Mouse (Mus musculus): ENCODE results near the gene Arf6.
"Not testable (repeated sequence)": the region's sequence is repeated elsewhere in the genome, so short reads cannot be mapped to it uniquely, and the experiment has no call there.

Gene Arf6

GRCm38 (mm10) chr12:69371854-69372671 lies at the start of gene Arf6, which contains the start of gene Gm9887:
TSS of gene Arf6 (plus strand) at chr12:69372150.
TSS of gene Gm9887 (minus strand) at chr12:69372458.
- DNase-seq: peak; percentile 96 to 100

DNA sequence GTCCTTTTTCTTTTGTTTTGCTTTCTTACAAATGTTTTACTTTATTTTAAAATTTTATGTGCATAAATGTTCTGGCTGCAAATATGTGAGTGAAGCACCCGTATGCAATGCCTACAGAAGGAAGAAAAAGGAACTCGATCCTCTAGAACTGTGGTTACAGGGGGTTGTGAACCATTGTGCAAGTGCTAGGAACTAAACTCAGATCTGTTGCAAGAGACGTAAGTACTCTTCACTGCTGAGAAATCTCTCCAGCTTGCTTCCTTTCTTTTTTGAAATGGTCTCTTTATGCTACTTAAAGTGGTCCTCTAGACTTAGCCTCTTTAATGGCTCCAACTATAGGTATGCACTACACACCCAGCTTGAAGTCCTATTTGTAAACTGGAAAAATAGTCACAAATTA lies 40.8 kb upstream of the Arf6 start:
- DNase-seq: no peak

GRCm38 (mm10) chr12:69332147-69332546 lies 39.8 kb upstream of the Arf6 start:
- DNase-seq: no peak

DNA sequence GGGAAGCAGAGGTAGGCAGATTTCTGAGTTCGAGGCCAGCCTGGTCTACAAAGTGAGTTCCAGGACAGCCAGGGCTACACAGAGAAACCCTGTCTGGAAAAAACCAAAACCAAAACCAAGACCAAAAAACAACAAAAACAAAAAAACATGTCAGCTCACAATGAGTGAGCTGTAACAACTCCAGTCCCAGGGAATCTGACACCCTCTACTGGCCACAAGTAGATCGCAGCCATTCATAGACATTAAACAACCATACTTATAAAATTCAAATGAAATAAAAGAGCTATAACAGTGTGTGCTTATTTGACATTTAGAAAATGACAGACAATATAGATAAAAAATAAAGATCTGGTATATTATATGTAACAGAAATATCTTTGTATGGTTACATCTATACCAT lies 38.4 kb upstream of the Arf6 start:
- peak in 1 of 2 experiments; percentile 24 for DNase-seq

GRCm38 (mm10) chr12:69349928-69350327 lies 22.0 kb upstream of the Arf6 start:
- DNase-seq: no peak

GRCm38 (mm10) chr12:69351685-69352084 lies 20.3 kb upstream of the Arf6 start:
- no peak for DNase-seq

DNA sequence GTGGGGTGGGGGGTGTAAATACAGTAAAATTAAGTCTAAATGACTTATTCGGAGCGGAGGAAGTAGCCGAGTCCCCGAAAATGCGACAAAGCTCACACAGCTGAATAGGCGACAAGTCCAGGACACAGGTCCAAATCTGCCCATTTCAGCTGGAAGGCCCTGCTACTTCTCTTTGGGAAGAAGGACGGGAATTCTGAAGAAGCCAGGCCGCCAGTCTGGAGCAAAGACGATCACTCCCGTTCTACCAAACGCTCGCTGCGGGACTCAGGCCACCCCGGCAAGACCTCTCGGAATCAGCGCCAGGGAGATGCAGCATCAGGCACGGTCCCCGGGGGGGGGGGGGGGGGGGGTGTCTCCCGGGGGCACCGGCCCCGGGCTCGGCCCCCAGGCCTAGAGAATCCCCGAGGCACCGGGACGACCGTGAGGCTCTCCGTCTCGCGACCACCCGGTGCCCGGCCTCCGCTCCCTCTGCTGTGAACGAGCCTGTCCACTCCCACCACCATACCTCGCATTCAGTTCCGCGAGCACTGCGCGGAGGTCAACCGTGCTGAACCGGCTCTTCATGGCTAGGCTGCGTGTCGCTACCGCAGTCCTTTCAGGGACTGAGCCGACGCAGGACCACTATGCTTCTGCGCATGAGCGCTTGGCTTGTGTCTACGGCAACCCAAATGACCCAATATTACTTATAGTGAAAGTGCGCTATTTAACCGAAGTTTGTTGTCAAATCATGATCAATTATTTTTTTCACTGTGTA lies 15.2 kb upstream of the Arf6 start, which contains the start of gene Nemf:
Gene Nemf (minus strand): TSS at position 620 of the 754 bp plus-strand sequence.
- peak; percentile 86 to 92 for DNase-seq

DNA sequence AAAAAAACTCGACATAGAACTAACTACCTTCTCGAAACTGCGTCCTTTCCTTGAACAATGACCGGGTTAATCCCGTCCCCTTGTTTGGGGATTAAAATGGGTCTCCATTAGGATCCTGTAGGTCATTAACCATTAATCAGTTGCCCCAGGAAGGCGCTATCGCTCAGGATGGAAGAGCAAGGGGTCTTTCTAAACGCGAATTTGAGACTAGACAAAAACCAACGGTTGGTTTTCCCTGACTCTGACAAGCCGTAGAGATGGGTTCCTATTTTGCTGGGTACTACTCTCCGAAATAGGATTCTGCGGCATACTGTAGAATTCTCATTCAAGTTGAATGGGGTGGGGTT lies 14.7 kb upstream of the Arf6 start:
- DNase-seq: no peak

DNA sequence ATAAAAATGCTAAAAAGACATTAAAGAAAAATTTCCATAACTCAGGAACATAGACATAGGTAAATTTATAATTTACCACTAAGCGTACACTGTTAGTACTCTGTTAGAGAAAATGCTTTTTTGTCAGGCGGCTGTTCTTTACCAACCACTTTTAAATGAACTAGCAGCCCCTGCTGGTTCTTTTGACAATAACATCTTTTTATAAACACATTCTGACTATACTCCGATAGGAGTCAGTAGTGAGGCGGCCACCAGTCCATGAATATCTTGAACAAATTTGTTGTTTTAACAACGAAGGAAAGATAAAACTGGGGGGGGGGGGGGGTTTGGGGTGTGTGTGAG lies 11.3 kb upstream of the Arf6 start:
- DNase-seq: peak; percentile 24 to 66

GRCm38 (mm10) chr12:69360997-69361899 lies 10.7 kb upstream of the Arf6 start:
- DNase-seq: peak; percentile 99 to 100

GRCm38 (mm10) chr12:69361919-69362318 lies 10.0 kb upstream of the Arf6 start:
- DNase-seq: no peak

- peak in 1 of 2 experiments; percentile 13 for DNase-seq
These were observed 9.6 kb upstream of the Arf6 start for GRCm38 (mm10) chr12:69362388-69362787.

DNA sequence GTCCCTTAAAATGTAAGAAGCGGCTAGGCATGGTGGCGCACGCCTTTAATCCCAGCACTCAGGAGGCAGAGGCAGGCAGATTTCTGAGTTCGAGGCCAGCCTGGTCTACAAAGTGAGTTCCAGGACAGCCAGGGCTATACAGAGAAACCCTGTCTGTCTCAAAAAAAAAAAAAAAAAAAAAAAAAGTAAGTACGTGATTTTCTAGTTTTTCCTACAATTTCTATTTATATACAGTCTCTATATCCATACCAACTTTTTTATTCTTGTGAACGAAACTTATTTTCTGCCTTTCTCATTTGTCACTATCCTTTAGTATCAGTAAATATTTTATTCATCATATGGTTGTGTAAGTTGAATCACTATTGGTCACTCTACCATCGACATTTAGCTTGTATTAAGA lies 8.8 kb upstream of the Arf6 start:
- not testable (repeated sequence) for DNase-seq

DNA sequence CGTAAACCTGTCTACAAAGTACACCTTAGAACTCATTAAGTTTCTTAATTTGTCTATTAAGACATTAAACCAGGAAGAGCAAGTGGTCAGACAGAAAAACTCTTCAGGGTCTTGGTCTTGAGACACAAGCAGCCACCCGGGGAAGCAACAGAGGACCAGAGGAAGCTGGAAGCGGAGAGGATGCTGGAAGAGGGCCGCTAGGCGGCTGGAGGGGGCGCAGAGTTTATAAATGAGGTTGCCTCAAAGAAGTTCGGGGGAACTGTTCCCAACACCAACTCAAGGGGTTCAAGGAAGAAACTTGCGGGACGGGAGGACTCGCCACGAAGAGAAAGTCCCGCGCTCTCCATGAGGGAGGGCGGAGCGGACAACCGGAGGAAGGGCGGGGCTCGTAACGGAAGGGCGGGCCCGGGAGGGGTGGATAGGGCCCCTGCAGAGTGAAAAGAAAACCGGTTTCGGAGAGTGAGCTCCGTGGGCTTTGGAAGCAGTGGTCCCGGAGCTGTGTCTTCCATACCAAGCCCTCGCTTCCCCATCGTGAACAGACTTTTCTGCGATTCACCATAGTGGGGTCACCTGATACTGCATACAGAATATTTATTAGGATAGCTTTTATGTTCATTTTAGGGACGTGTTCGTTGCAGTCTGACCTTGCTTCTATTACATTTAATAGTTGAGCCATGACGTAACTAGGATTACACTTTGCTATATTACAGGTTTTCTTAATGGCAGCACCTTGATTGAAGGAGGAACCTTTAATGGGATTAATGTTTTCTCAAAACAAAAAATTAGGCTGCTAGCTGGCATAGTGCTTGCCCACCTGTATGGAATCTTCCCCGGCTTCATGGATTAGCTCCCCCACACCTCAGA lies 7.8 kb upstream of the Arf6 start:
- peak; percentile 81 to 83 for DNase-seq

- DNase-seq: no peak
These were observed 6.2 kb upstream of the Arf6 start for GRCm38 (mm10) chr12:69365757-69366156.

DNA sequence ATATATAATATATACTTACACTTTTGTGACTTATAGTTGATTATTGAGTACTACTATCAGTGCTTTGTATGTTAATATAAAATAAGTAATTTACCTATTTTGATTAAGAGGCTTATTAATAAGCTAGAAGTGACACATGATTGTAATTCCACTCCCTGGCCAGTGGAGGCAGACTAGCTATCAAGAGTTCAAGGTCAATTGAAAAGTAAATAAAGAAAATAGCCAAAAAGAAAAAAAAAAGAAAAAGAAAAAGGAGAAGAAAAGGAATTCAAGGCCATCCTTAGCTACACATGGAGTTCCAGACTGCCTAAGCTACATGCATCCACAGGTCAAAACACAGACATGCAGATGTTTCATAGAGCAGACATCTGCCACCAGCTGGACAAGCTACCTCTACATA lies 5.5 kb upstream of the Arf6 start:
- DNase-seq: peak; percentile 16 to 25

DNA sequence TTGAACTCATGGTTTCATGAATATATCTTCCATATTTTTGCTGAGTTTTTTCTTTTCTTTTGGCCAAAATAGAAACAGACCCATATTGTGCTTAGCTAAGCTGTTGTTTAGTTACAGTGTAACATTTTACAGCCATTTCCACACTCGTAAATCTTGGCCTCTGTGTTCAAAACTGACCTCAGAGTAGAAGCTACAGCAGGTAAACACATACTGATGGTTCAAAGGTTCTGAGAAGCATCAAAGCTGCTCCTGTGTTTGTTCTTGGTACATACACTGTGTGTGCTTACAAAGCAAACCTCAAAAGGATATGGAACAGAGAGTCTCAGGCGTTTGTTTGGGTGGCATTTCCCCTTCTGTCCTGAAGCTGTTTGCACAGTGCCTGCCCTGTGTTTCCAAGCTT lies 4.4 kb upstream of the Arf6 start:
- DNase-seq: no peak

DNA sequence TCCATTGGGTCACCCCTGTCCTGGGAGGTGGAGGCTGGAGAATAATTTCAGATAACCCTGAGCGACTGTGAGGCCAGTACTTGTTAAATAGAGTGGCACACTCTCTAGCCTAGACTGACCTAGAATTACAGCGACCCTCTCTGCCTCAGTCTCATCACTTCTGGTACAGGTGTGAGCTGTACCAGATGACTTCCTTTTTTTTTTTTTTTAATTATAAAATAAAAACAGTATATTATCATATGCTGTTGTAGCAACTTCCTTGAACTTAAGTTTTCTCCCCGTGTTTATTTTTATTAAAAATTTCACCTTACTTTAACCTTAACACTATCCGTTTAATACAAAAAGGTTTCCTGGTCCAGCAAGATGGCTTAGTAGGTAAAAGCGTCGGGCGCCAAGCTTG lies 1.0 kb upstream of the Arf6 start:
- no peak for DNase-seq

DNA sequence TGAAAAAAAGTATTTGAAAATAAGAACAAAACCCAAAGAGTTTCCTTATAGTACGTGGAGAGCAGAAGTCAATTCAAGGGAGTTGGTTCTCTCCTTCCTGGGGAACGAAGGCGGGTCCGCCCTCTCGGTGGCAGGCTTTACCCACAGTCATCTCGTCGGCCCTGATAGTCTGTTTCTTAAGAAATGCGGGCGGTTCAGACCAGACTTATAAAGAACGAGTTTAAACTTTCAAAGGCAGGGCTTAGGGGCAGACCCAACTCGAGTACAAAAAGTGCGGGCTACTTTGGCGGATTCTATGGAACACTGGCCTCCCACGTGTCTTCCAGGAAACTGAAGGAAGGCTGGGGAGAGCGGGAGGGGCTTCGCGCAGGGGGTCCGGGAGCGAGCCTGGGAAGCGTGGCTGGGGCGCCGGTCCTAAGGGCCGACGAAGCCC lies 513 bp upstream of the Arf6 start:
- no peak for DNase-seq

DNA sequence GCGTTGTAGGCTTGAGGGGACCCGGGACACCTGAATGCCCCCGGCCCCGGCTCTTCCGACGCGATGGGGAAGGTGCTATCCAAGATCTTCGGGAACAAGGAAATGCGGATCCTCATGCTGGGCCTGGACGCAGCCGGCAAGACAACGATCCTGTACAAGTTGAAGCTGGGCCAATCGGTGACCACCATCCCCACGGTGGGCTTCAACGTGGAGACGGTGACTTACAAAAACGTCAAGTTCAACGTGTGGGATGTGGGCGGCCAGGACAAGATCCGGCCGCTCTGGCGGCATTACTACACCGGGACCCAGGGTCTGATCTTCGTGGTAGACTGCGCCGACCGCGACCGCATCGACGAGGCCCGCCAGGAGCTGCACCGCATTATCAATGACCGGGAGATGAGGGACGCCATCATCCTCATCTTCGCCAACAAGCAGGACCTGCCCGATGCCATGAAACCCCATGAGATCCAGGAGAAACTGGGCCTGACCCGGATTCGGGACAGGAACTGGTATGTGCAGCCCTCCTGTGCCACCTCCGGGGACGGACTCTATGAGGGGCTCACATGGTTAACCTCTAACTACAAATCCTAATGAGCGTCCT lies 881 bp downstream of the Arf6 start:
- DNase-seq: no peak
